Mouse (Mus musculus): ENCODE measurements around the gene Prune2. TPM values are rescaled to one million over a fixed set of nuclear protein-coding genes. Genes with fewer than 3 reads are reported as not detected.

The Prune2 gene
- total RNA-seq (2023): not detected

DNA sequence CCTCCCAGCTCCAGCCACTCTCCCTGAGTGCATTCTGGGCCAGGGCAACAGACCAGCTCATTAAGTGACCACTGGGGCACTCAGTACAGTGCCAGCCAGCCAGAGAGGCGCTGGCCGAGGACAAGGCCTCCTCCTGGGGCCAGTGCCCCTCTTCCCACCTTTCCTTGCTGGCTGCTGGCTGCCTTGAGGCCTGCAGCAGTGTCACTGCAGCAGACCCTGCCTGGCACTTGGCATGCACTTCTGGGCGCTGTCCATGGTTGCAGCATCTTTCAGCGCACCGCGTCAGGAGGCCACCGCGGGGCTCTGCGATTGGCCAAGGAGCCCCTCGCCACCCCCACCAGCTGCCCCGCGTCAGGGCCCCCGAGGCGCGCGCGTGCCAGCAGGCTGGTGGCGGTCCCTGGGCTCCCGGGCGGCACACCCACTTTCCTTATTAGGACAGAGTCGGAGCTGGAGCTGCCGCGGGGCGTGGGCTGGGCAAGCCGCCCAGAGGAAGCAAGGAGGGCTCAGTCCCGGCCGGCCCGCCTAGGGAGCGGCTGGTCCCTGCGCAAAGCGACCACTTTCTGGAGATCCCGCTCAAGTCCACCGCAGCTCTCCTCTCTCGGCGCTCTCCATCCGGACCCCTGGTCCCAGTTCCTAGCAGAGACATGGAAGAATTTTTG, at the start of gene Prune2:
Prune2 (plus strand) TSS at position 506 of the 659 bp plus-strand sequence.

Other genes starting within 250 kb of the Prune2 start
- 100 to 1,000 TPM; 101 to 111 TPM for gene Vps13a, start 175.2 kb upstream of the Prune2 start, total RNA-seq (2023)
- gene Foxb2, start 82.3 kb upstream of the Prune2 start, total RNA-seq (2023): not detected